Mouse (Mus musculus) cerebral cortex, adult 2 months (tissue): ENCODE measurements around the gene Osgep.

ENCODE experiments used
- WGBS: fragments of 180-500 bp; shearing (Covaris S2); methylation state at CpG from one replicate; pipeline ENCODE4 v1.1.7; 2018; 5-methylcytosine and 5-hydroxymethylcytosine counted together

Osgep gene

DNA sequence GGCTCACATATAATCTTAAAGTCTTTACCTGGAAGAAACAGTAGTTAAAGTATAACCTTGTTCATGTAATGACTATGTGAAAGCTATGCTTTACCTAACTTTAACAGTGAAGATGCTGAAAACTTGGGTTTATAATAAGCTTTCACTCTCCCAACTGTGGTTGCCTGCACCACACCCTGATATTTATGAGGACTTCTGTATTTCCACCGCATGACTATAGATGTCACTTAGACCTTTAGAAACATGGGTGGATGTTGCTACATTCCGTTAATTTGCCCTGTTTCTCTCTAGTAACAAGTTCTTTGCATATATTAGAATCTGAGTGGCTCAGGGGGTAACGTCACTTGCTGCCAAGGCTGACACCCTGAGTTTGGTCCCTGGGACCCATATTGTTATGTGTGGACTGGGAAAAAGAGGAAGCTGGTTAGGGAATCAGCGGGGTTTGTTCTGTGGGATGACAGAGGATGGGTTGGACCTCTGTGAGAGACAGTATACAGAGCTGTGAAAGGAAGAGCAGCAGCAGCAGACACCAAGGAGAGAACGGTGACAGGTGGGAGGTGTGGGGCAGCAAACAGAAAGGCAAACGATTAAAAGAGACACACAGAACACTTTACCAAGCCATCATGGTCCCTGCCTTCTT, 49.0 kb downstream of the Osgep start:
- 54% methylated on average over 6 of the region's 6 CpGs for WGBS

DNA sequence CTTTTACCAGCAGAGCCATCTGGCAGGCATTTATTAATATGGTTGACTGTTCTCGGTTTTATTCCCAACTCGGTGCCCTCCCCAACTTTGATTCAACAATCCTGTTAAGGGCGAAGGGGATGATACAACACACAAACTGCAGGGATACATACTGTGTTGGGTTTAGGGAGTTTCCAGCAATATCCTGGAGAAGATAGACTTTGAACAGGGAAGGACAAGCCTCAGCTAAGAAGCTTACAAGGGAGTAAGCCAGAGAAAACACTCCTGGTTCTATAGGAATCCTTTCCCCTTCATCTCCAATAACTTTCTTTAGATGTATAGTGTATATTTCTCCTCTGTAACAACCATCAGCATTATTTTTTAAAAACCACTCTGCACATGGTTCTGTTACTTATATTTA, 49.5 kb downstream of the Osgep start:
- WGBS, result 89% methylated on average over 3 of the region's 3 CpGs

DNA sequence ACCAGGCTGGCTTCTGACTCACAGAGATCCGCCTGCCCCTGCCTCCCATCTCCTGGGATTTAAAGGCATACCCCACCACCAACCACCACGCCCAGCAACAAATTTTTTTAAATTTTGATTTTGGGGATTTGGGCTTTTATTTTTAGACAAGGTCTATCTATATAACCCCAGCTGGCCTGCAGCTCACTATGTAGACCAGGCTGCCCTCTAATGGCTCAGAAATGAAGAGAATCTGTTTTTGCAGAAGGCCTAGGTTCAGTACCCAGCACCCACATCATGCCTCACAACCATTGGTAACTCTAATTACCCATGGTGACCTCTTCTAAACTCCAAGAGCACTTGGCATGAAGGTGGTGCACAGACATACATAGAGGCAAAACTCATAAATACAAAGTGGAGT, 53.4 kb downstream of the Osgep start:
- WGBS, result 80% methylated on average over 2 of the region's 2 CpGs

DNA sequence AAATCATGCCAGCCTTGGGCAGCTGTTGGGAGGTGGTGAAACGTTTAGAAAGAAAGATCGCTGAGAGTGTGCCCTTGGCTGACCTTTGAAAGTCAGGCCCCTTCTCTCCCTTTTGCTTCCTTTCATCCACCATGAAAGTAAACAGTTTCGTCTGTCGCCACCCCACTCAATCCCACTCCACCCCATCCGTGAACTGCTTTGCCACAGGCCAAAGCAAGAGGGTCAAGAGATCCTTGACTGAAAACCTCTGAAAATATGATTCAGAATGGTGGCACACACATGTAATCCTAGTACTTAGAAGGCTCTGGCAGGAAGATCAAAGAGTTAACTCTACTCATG, 53.9 kb downstream of the Osgep start:
- WGBS, result 25% methylated on average over 5 of the region's 5 CpGs

DNA sequence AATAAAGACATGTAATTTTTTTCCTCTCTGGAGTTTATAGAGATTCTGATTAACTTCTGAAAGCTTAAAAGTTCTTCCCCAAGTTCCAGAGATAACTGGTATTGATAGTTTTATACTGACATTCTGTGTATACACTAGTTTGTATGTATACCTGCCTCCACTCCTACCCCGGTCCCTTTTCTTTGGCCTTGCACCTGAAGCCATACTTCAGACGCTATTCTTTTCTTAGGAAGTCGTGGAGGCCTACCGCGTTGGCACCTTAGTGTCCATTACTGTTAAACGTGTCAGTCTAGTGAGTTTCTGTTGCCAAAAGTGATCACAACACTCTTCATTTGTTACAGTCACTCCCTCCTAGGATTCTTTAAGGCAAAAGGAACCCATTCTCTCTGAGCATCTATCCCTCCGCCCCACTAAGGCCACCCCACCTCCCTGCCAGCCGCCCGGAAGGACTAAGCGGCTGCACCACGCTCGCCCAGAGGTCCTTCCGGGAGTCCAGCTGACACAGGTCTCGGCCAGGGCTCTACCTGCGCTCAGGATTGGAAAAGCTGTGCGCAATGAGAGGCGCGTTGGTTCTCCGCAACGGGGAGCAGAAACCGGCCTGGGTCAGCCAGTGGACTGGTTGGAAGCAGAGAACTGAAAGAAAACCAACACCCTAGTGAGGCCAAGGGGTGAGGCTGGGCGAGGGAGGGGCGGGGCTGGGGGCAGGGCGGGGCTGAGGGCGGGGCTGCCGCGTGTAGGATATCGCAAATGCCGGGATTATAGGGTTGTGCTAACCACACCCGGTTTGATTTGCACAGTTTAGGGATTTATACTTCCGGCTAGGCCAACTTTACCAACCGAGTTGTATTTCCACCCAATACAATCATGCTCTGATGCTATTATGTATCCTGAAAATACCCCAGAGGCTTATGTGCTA, 54.5 kb downstream of the Osgep start, which contains the start of gene Tep1:
TSS of gene Tep1 (minus strand) at position 672 of the 916 bp plus-strand sequence.
- 10% methylated on average over 32 of the region's 32 CpGs for WGBS

DNA sequence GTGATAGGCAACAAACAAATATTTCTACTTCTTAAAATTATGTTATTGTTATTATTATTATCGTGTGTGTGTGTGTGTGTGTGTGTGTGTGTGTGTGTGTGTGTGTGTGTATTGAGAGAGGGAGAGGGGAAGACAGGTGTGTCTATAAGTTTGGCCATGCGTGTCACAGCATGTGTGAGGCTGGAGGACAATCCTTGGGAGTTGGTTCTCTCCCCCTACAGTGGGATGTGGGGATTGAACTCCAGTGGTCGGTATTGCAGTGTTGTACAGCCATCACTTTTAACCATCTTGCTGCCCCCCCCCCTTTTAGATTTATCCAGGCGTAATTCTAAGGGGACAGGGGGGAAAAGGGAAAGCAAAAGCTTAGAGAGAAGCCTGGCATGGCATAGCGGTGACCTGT, 56.0 kb downstream of the Osgep start:
- 95% methylated on average over 5 of the region's 5 CpGs for WGBS

DNA sequence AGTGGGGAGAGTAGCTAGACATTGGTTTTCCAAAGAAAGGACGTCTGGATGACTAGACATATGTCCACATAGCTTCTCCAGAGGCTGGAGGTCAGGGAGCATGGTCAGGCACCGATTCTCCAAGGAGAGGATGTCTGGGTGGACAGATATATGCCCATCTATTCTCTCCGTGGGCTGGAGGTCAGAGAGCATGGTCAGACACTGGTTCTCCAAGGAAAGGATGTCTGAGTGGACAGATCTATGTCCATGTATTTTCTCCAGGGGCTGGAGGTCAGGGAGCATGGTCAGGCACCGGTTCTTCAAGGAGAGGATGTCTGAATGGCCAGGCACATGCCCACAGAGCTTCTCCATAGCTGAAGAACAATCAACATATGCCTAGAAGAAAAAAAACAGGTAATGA, 56.5 kb downstream of the Osgep start:
- WGBS, result 87% methylated on average over 4 of the region's 4 CpGs

DNA sequence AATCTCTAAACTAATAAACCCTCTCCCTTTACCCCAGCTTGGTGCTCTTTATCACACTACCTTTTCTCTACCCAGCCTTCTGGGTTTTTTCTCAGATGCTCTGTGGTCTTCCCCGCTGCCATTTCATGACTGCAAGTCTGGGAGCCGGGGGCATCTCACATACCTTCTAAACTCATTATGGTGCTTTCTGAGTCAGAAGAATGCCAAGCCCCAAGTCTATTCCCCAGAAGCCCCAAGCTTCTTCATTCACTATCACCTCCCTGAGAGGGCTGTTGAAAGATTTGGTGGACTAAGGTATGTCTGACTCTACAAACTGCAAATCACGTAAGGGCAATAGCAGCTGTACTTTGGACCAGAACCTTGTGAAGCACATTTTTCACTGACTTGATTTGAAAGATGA, 57.7 kb downstream of the Osgep start:
- WGBS, result 95% methylated on average over 3 of the region's 3 CpGs

DNA sequence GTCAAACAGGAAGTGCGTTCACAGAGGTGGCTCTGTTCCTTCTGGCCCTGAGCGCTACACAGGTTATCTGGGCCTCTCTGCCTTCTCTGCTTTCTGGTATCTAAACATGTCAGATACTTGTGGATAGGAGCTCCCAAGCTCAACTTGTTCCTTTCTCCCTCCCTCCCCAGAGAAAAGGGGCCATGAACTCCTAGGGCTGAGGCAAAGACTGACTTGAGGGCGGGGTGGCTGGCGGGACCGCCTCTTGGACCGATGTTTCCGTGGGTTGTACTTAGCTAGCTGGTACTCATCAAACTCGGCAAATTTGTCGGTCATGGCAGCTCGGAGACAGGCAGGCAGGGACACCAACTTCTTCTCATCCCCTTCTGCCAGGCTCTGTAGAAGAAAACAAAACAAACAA, 62.1 kb downstream of the Osgep start:
- WGBS, result 91% methylated on average over 10 of the region's 10 CpGs
